Mouse (Mus musculus) liver, adult 2 months (tissue): Measurements from ENCODE around the gene Faf1.

Source experiments
- CTCF ChIP-seq: fragments of 200-500 bp; IDR thresholded peaks from 2 replicates; pipeline ENCODE4 v1.5.1; 2011; ENCODE audit warnings: low read depth, low read length, control low read depth
- POLR2A ChIP-seq: fragments of 200-500 bp; IDR thresholded peaks from 2 replicates; pipeline ENCODE4 v1.6.1; 2011; ENCODE audit warnings: low read length, control low read depth; ENCODE audit not compliant: insufficient read depth; ENCODE audit errors: extremely low read depth

- TF ChIP-seq CTCF (no peak), POLR2A (no peak)
These were observed 46.2 kb upstream of the Faf1 start for GRCm38 (mm10) chr4:109630215-109630614.
